Mouse (Mus musculus) heart, postnatal 36 days (tissue): ENCODE measurements around the gene Wdr20rt. TPM values are rescaled to one million over a fixed set of nuclear protein-coding genes. Genes with fewer than 3 reads are reported as not detected.
A peak's percentile ranks its signal among the peaks of the same experiment; 100 is the strongest.
"Not testable (repeated sequence)": the region's sequence is repeated elsewhere in the genome, so short reads cannot be mapped to it uniquely, and the experiment has no call there.

Source experiments
- DNase-seq, 2 experiments: peaks; one replicate each; pipeline ENCODE4 v3.0.0; 2021 to 2022
- intact Hi-C: fragments of 180-260 bp; cut with DNase I; formaldehyde crosslinking; loops from one replicate; pipeline ENCODE4 v1.15.1; 2025
- total RNA-seq, 2 experiments: library from RNA; stranded (reverse); gene quantifications; 2 replicates each; pipeline ENCODE4 v1.2.3; 2021

Gene Wdr20rt
- total RNA-seq = not detected

GRCm38 (mm10) chr12:65225467-65225945 lies at the start of gene Wdr20rt:
Gene Wdr20rt (plus strand): TSS chr12:65225517.
- DNase-seq = no peak
- intact Hi-C loops = no loop called here

GRCm38 (mm10) chr12:65187365-65187764 lies 38.0 kb upstream of the Wdr20rt start:
- DNase-seq = no peak
- intact Hi-C loops = no loop called here

- intact Hi-C loops = no loop called here
- no peak for DNase-seq
Measured at GRCm38 (mm10) chr12:65189213-65189612, 36.1 kb upstream of the Wdr20rt start.

- intact Hi-C loops = no loop called here
Measured at GRCm38 (mm10) chr12:65194003-65194530, 31.2 kb upstream of the Wdr20rt start.

GRCm38 (mm10) chr12:65201812-65202211 lies 23.5 kb upstream of the Wdr20rt start:
- no peak for DNase-seq
- intact Hi-C loops = no loop called here

More at GRCm38 (mm10) chr12:65194003-65194530, 31.2 kb upstream of the Wdr20rt start:
- no peak for DNase-seq

GRCm38 (mm10) chr12:65206431-65206830 lies 18.9 kb upstream of the Wdr20rt start:
- intact Hi-C loops = no loop called here
- no peak for DNase-seq

- intact Hi-C loops = no loop called here
- DNase-seq = no peak
Measured at GRCm38 (mm10) chr12:65216404-65216840, 8.9 kb upstream of the Wdr20rt start.

- intact Hi-C loops = no loop called here
- DNase-seq = no peak
Measured at GRCm38 (mm10) chr12:65228628-65229027, 3.3 kb downstream of the Wdr20rt start.

- no peak for DNase-seq
- intact Hi-C loops = no loop called here
Measured at GRCm38 (mm10) chr12:65229041-65229440, 3.7 kb downstream of the Wdr20rt start.

GRCm38 (mm10) chr12:65232801-65233200 lies 7.5 kb downstream of the Wdr20rt start:
- intact Hi-C loops, DNase-seq: not testable (repeated sequence)

- intact Hi-C loops = no loop called here
- no peak for DNase-seq
Measured at GRCm38 (mm10) chr12:65250116-65250738, 24.9 kb downstream of the Wdr20rt start.

- intact Hi-C loops = no loop called here
- DNase-seq = no peak
Measured at GRCm38 (mm10) chr12:65256887-65257286, 31.6 kb downstream of the Wdr20rt start.

- intact Hi-C loops = no loop called here
- peak; percentile 7 to 9 for DNase-seq
Measured at GRCm38 (mm10) chr12:65258212-65259138, 33.2 kb downstream of the Wdr20rt start.

- no peak for DNase-seq
Measured at GRCm38 (mm10) chr12:65259139-65260111, 34.1 kb downstream of the Wdr20rt start.

GRCm38 (mm10) chr12:65268311-65268984 lies 43.1 kb downstream of the Wdr20rt start:
- intact Hi-C loops = no loop called here
- DNase-seq = no peak

More at GRCm38 (mm10) chr12:65259139-65260111, 34.1 kb downstream of the Wdr20rt start:
- intact Hi-C loops = no loop called here

- no peak for DNase-seq
- intact Hi-C loops = no loop called here
Measured at GRCm38 (mm10) chr12:65269406-65269805, 44.1 kb downstream of the Wdr20rt start.

GRCm38 (mm10) chr12:65273807-65274206 lies 48.5 kb downstream of the Wdr20rt start:
- DNase-seq = no peak
- intact Hi-C loops = no loop called here
